Mouse (Mus musculus): ENCODE results near the gene Gm39115. TPM values are rescaled to one million over a fixed set of nuclear protein-coding genes. Genes with fewer than 3 reads are reported as not detected.
"Not testable (repeated sequence)": the region's sequence is repeated elsewhere in the genome, so short reads cannot be mapped to it uniquely, and the experiment has no call there.

Gene Gm39115
- polyA plus RNA-seq, 1 experiment, result not detected

GRCm38 (mm10) chr7:142140696-142141095 is 4.9 kb upstream of the Gm39115 start:
- no peaks in the 10 kb centered on the region for H3K36me3 ChIP-seq (ENCODE audit: control insufficient read depth, insufficient read depth, low read length)
- no peak overlapping the region for H3K4me3 ChIP-seq (ENCODE audit: low read depth, low read length)
- H3K27me3 ChIP-seq (ENCODE audit: control insufficient read depth, insufficient read depth, low read length), result no peaks in the 10 kb centered on the region
- 2% methylated on average over 1 of the region's 1 CpGs for WGBS
- H3K4me1 ChIP-seq (ENCODE audit: control insufficient read depth, insufficient read depth, insufficient read length, low read length), result no peaks in the 10 kb centered on the region
- TF ChIP-seq CTCF (IDR thresholded peaks at IDR 0.05; ENCODE audit: extremely low read depth, insufficient read length, insufficient replicate concordance, low read depth, low read length) (no peak), POLR2A (IDR thresholded peaks at IDR 0.05; ENCODE audit: low read depth, low read length) (no peak)
- H3K27ac ChIP-seq (ENCODE audit: insufficient read depth, low read depth, low read length), result no peak overlapping the region

- H3K4me3 ChIP-seq (ENCODE audit: low read depth, low read length), result no peak overlapping the region
- no peaks in the 10 kb centered on the region for H3K27me3 ChIP-seq (ENCODE audit: control insufficient read depth, insufficient read depth, low read length)
- H3K27ac ChIP-seq (ENCODE audit: insufficient read depth, low read depth, low read length), result no peak overlapping the region
- H3K4me1 ChIP-seq (ENCODE audit: control insufficient read depth, insufficient read depth, insufficient read length, low read length), result no peaks in the 10 kb centered on the region
- WGBS, result 38% methylated on average over 4 of the region's 4 CpGs
- TF ChIP-seq POLR2A (IDR thresholded peaks at IDR 0.05; ENCODE audit: low read depth, low read length) (no peak), CTCF (IDR thresholded peaks at IDR 0.05; ENCODE audit: extremely low read depth, insufficient read length, insufficient replicate concordance, low read depth, low read length) (peak; percentile 28; the same call in 1 of the 2 replicates)
- no peaks in the 10 kb centered on the region for H3K36me3 ChIP-seq (ENCODE audit: control insufficient read depth, insufficient read depth, low read length)
Measured at GRCm38 (mm10) chr7:142134206-142134995, 1.4 kb downstream of the Gm39115 start.

GRCm38 (mm10) chr7:142128843-142129242 is 7.0 kb downstream of the Gm39115 start:
- no peaks in the 10 kb centered on the region for H3K4me1 ChIP-seq (ENCODE audit: control insufficient read depth, insufficient read depth, insufficient read length, low read length)
- H3K27ac ChIP-seq (ENCODE audit: insufficient read depth, low read depth, low read length), result no peak overlapping the region
- TF ChIP-seq POLR2A (IDR thresholded peaks at IDR 0.05; ENCODE audit: low read depth, low read length) (no peak), CTCF (IDR thresholded peaks at IDR 0.05; ENCODE audit: extremely low read depth, insufficient read length, insufficient replicate concordance, low read depth, low read length) (no peak)
- H3K36me3 ChIP-seq (ENCODE audit: control insufficient read depth, insufficient read depth, low read length), result no peaks in the 10 kb centered on the region
- H3K27me3 ChIP-seq (ENCODE audit: control insufficient read depth, insufficient read depth, low read length), result no peaks in the 10 kb centered on the region
- H3K4me3 ChIP-seq (ENCODE audit: low read depth, low read length), result no peak overlapping the region
- WGBS, result 57% methylated on average over 4 of the region's 4 CpGs

GRCm38 (mm10) chr7:142120629-142121028 is 15.2 kb downstream of the Gm39115 start, which contains the start of gene Gm45618:
Gm45618 (minus strand) TSS chr7:142120729.
- WGBS, result 52% methylated on average over 1 of the region's 1 CpGs
- H3K4me3 ChIP-seq (ENCODE audit: low read depth, low read length); H3K36me3 ChIP-seq (ENCODE audit: control insufficient read depth, insufficient read depth, low read length); H3K27ac ChIP-seq (ENCODE audit: insufficient read depth, low read depth, low read length); H3K27me3 ChIP-seq (ENCODE audit: control insufficient read depth, insufficient read depth, low read length); H3K4me1 ChIP-seq (ENCODE audit: control insufficient read depth, insufficient read depth, insufficient read length, low read length): not testable (repeated sequence)

- no peak for TF ChIP-seq POLR2A (IDR thresholded peaks at IDR 0.05; ENCODE audit: low read depth, low read length)
- TF ChIP-seq CTCF (IDR thresholded peaks at IDR 0.05; ENCODE audit: extremely low read depth, insufficient read length, insufficient replicate concordance, low read depth, low read length), result peak; percentile 60; the same call in 1 of the 2 replicates
- Histone ChIP-seq H3K4me3 (ENCODE audit: low read depth, low read length) (no peak overlapping the region), H3K4me1 (ENCODE audit: control insufficient read depth, insufficient read depth, insufficient read length, low read length) (0 out of 2 replicates have a peak, but pooled peaks cover 2% of the 10 kb centered on the region), H3K27me3 (ENCODE audit: control insufficient read depth, insufficient read depth, low read length) (no peaks in the 10 kb centered on the region), H3K36me3 (ENCODE audit: control insufficient read depth, insufficient read depth, low read length) (no peaks in the 10 kb centered on the region), H3K27ac (ENCODE audit: insufficient read depth, low read depth, low read length) (no peak overlapping the region)
- WGBS, result 16% methylated on average over 5 of the region's 5 CpGs
Measured at GRCm38 (mm10) chr7:142119632-142120031, 16.2 kb downstream of the Gm39115 start.

- Histone ChIP-seq H3K27me3 (ENCODE audit: control insufficient read depth, insufficient read depth, low read length) (no peaks in the 10 kb centered on the region), H3K4me1 (ENCODE audit: control insufficient read depth, insufficient read depth, insufficient read length, low read length) (no peaks in the 10 kb centered on the region), H3K27ac (ENCODE audit: insufficient read depth, low read depth, low read length) (no peak overlapping the region), H3K4me3 (ENCODE audit: low read depth, low read length) (no peak overlapping the region), H3K36me3 (ENCODE audit: control insufficient read depth, insufficient read depth, low read length) (no peaks in the 10 kb centered on the region)
- TF ChIP-seq POLR2A (IDR thresholded peaks at IDR 0.05; ENCODE audit: low read depth, low read length), result no peak
- no peak for TF ChIP-seq CTCF (IDR thresholded peaks at IDR 0.05; ENCODE audit: extremely low read depth, insufficient read length, insufficient replicate concordance, low read depth, low read length)
- WGBS, result 43% methylated on average over 5 of the region's 5 CpGs
Measured at GRCm38 (mm10) chr7:142104747-142105146, 31.1 kb downstream of the Gm39115 start.

GRCm38 (mm10) chr7:142097776-142098175 is 38.1 kb downstream of the Gm39115 start:
- no peaks in the 10 kb centered on the region for H3K27me3 ChIP-seq (ENCODE audit: control insufficient read depth, insufficient read depth, low read length)
- H3K4me3 ChIP-seq (ENCODE audit: low read depth, low read length), result no peak overlapping the region
- TF ChIP-seq CTCF (IDR thresholded peaks at IDR 0.05; ENCODE audit: extremely low read depth, insufficient read length, insufficient replicate concordance, low read depth, low read length), result peak; percentile 91
- no peak for TF ChIP-seq POLR2A (IDR thresholded peaks at IDR 0.05; ENCODE audit: low read depth, low read length)
- no peaks in the 10 kb centered on the region for H3K36me3 ChIP-seq (ENCODE audit: control insufficient read depth, insufficient read depth, low read length)
- H3K27ac ChIP-seq (ENCODE audit: insufficient read depth, low read depth, low read length), result no peak overlapping the region
- H3K4me1 ChIP-seq (ENCODE audit: control insufficient read depth, insufficient read depth, insufficient read length, low read length), result peaks cover 11% of the 10 kb centered on the region; the same call in 1 of the 2 replicates
- 5% methylated on average over 9 of the region's 9 CpGs for WGBS

Data from small intestine, adult 2 months (tissue).